Mouse (Mus musculus) liver, postnatal 0 days (tissue): ENCODE data around the gene Spg20.

Experiments
- CTCF ChIP-seq: sonication (generic); IDR thresholded peaks from 2 replicates; pipeline ENCODE4 v1.5.1; 2016; ENCODE audit warnings: antibody characterized with exemption, low read depth
- EP300 ChIP-seq: IDR thresholded peaks from 2 replicates; pipeline ENCODE4 v1.6.1; 2016; ENCODE audit warnings: antibody characterized with exemption, low read depth, mild to moderate bottlenecking

DNA sequence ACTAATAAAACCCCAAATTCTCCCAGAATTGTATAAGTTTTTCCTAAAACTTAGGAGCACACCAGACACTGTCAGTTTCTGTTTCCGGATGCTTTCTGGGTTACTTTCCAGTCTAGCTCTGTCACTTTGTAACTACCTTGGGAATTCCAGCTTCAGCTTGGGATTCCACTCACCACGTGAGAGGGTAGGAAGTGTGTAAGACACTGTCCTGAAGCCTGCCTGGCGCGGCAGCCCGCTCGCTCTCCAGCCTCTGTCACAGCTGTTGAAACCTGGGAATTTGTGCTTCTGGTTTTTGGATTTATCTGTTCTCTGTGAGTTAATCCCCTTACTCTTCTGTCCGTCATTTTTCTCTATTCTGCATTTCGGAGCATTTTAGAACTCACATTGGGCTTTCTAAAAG, 4.1 kb downstream of the Spg20 start:
- no peak for TF ChIP-seq CTCF
- TF ChIP-seq EP300 = no peak
